Mouse (Mus musculus): ENCODE measurements at regions not wholly inside any gene's neighbourhood (a gene's known extent, or its start where the extent isn't known, plus 50 kb on each side); places are given as distances from the start of the nearest gene placed in this dataset.

DNA sequence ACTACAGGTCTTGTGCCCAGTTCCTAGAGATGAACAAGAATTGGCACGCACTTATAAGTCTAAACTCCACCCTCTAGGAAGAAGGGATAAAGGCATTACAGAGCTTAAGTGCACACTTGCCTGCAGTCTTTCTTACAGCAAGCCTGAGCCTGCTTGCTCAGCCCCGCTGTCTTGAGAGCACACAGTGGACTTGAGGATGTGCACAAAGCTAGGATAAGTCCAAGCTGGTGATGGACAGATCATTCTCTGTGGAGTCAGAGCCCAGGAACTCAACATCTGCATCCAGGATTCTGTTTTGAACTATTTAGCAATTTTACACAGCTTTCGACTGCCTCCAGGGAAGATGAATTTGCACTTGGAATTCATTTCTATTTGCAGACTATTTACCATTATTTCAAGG lies 452.8 kb upstream of the Id2 start:
- H3K27ac ChIP-seq (ENCODE audit: insufficient read depth, low read depth, low read length), result no peak overlapping the region
- H3K4me1 ChIP-seq (ENCODE audit: control insufficient read depth, insufficient read depth, low read length), result no peaks in the 10 kb centered on the region
- no peak for TF ChIP-seq POLR2A (IDR thresholded peaks at IDR 0.05; ENCODE audit: borderline replicate concordance, low read depth, low read length)
- no peak for TF ChIP-seq CTCF (IDR thresholded peaks at IDR 0.05; ENCODE audit: low read depth, low read length)
- H3K4me3 ChIP-seq (ENCODE audit: insufficient read depth, low read length), result no peak overlapping the region

DNA sequence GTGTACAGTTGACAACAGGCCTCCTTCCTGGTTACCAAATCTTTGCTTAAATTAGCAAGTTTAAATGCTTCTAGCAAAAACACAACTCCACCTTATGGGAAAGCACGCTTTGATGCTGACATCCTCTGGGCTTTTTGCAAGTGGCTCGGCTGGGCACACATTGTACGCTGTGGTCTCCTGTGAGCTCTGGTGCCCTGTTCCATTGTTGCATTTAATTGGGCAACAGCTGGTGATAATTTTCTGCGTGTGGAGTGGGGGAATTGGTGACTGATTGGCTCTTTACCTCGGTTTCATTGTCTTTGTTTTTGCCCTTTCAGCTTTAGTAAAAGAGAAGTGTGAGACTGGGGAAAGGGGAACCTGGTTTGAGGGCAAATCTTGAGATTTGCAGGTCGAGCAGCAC lies 447.3 kb upstream of the Id2 start:
- no peak overlapping the region for H3K27ac ChIP-seq (ENCODE audit: insufficient read depth, low read depth, low read length)
- no peak overlapping the region for H3K4me3 ChIP-seq (ENCODE audit: insufficient read depth, low read length)
- H3K4me1 ChIP-seq (ENCODE audit: control insufficient read depth, insufficient read depth, low read length), result no peaks in the 10 kb centered on the region
- no peak for TF ChIP-seq CTCF (IDR thresholded peaks at IDR 0.05; ENCODE audit: low read depth, low read length)
- no peak for TF ChIP-seq POLR2A (IDR thresholded peaks at IDR 0.05; ENCODE audit: borderline replicate concordance, low read depth, low read length)

DNA sequence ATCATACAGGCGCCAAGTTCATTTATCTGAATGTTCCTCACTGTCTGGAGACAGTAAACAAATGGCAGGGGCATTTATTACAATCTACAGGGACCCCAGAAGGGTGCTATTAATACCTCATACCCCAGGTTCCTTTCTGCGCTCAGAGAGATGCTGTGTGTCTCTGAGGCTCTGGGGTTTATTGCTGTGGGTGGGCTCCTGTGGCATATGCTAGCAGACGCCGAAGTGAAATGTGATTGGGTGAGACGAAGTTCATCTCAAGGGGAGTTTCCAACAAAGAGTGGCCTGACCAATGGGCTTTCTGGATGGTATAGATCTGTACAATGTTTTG lies 437.6 kb upstream of the Id2 start:
- no peak overlapping the region for H3K4me3 ChIP-seq (ENCODE audit: insufficient read depth, low read length)
- no peak overlapping the region for H3K27ac ChIP-seq (ENCODE audit: insufficient read depth, low read depth, low read length)
- TF ChIP-seq POLR2A (IDR thresholded peaks at IDR 0.05; ENCODE audit: borderline replicate concordance, low read depth, low read length) (no peak), CTCF (IDR thresholded peaks at IDR 0.05; ENCODE audit: low read depth, low read length) (no peak)
- no peaks in the 10 kb centered on the region for H3K4me1 ChIP-seq (ENCODE audit: control insufficient read depth, insufficient read depth, low read length)

DNA sequence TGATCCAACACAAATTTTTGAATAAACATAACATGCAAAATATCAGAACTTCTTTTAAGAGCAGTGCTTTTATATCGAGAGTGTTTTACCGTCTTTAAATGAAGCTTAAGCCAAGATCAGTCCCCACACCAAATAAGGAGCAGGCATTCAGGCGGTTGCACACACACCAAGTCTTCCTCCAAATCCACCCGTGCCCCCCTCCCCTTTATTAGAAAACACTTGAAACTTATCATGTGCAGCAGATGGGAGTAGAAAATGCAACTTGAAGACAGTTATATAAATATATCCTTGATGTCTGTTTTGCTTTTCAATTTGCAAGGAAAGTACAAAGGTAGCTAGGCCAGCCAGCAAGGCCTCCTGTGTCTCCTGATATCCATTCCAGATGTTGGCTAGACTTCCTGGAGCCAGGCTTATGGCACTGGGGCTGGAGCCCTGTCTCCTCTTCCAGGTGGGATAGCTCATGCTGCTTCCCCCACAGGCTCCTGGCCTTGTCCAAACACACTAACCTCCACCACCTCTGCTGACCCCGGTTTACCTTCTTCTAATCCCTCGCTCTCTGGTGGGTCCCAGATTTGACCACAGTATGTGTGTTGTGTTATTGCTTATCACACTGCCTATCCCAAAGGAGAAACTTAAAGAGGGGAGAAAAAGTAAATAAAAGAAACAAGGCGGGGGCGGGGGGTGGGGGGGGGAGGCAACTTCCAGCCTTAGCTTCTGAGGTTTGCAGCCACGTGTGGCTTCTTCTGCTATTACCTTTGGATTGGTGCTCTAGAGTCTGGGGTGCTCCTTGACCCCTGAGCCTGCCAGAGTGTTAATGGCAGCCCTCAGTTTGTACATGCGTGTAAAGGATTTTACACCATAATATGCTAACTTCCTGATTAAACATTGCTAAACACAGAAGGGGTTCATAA lies 437.0 kb upstream of the Id2 start:
- no peak overlapping the region for H3K4me3 ChIP-seq (ENCODE audit: insufficient read depth, low read length)
- no peak overlapping the region for H3K27ac ChIP-seq (ENCODE audit: insufficient read depth, low read depth, low read length)
- TF ChIP-seq CTCF (IDR thresholded peaks at IDR 0.05; ENCODE audit: low read depth, low read length) (no peak), POLR2A (IDR thresholded peaks at IDR 0.05; ENCODE audit: borderline replicate concordance, low read depth, low read length) (no peak)
- no peaks in the 10 kb centered on the region for H3K4me1 ChIP-seq (ENCODE audit: control insufficient read depth, insufficient read depth, low read length)

DNA sequence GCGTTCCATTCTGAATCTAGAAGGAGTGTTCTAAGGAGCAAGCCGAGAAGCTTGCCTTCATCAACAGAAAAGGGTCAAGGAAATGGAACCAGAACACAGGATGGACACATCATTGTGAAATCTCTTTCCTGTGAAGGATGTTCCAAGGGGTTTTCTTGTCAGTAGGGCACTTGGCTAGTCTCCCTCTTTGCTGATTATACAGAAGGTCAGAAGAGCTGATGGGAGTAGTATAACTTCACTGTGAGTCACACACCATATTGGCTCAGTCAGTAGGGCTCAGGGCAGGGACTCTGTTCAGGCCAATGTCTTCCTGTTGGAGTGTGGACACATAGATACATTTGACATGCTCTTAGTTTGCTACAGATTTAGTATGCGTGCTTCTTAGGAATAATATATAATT lies 433.5 kb upstream of the Id2 start:
- Histone ChIP-seq H3K4me3 (ENCODE audit: insufficient read depth, low read length) (no peak overlapping the region), H3K27ac (ENCODE audit: insufficient read depth, low read depth, low read length) (no peak overlapping the region), H3K4me1 (ENCODE audit: control insufficient read depth, insufficient read depth, low read length) (no peaks in the 10 kb centered on the region)
- TF ChIP-seq POLR2A (IDR thresholded peaks at IDR 0.05; ENCODE audit: borderline replicate concordance, low read depth, low read length) (no peak), CTCF (IDR thresholded peaks at IDR 0.05; ENCODE audit: low read depth, low read length) (no peak)

DNA sequence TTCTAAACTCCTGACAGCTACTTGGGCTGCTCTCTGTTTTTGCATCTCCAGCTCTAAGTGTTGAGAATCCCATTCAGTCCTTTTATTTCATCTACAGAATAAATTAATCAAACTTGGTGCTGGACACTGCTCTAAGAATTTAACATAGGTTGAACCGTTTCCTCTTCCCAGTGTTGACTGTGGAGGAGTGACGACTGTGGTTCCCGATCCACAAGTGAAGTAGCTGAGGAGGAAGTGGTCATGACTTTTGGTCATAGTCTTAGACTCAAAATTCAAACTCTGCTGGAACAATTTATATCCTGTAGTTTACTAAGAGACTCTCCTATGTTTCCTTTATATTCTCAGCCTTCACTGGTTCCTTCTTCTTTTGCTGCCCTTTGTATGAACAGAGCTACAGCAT lies 432.6 kb upstream of the Id2 start:
- Histone ChIP-seq H3K27ac (ENCODE audit: insufficient read depth, low read depth, low read length) (no peak overlapping the region), H3K4me3 (ENCODE audit: insufficient read depth, low read length) (no peak overlapping the region), H3K4me1 (ENCODE audit: control insufficient read depth, insufficient read depth, low read length) (no peaks in the 10 kb centered on the region)
- no peak for TF ChIP-seq CTCF (IDR thresholded peaks at IDR 0.05; ENCODE audit: low read depth, low read length)
- TF ChIP-seq POLR2A (IDR thresholded peaks at IDR 0.05; ENCODE audit: borderline replicate concordance, low read depth, low read length), result no peak

DNA sequence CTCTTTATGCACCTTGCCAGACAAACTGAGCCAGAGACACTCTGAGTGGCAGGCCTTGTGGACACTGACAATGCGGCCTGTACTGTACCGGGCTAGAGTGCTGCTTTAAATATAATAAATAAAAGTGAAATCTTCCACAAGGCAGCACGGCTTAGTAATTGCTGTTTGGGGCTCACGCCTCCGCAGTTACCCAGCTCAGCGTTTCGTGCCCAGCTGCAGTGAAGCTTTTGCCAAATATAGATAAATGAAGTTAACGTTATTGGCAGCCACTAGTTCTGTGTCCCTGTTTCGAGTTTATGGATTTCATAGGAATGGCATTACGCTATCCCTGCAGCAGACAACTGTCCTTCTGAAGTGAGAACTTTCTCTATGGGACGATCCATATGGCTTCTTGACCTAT lies 429.7 kb upstream of the Id2 start:
- no peak for TF ChIP-seq POLR2A (IDR thresholded peaks at IDR 0.05; ENCODE audit: borderline replicate concordance, low read depth, low read length)
- TF ChIP-seq CTCF (IDR thresholded peaks at IDR 0.05; ENCODE audit: low read depth, low read length), result no peak
- Histone ChIP-seq H3K27ac (ENCODE audit: insufficient read depth, low read depth, low read length) (no peak overlapping the region), H3K4me3 (ENCODE audit: insufficient read depth, low read length) (no peak overlapping the region), H3K4me1 (ENCODE audit: control insufficient read depth, insufficient read depth, low read length) (no peaks in the 10 kb centered on the region)

DNA sequence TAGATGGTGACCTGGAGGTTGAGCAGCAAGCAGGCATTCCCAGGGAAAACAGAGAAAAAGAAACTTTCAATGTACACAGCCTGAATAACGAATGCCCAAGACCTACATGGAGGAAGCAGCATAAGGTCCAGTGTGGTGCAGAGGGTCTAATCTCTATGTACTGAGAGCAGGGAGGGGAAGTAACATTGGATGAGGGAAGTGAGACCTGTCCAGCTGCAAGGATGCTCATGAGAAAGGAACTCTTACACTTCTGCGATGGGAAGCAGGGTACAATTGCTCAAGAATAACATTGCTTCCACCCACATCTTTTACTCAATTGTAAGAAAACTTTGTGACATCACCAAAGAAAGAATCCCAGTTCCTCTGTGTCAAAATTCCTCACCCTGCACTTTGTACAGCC lies 419.8 kb upstream of the Id2 start:
- Histone ChIP-seq H3K27ac (ENCODE audit: insufficient read depth, low read depth, low read length) (no peak overlapping the region), H3K4me3 (ENCODE audit: insufficient read depth, low read length) (no peak overlapping the region), H3K4me1 (ENCODE audit: control insufficient read depth, insufficient read depth, low read length) (no peaks in the 10 kb centered on the region)
- TF ChIP-seq POLR2A (IDR thresholded peaks at IDR 0.05; ENCODE audit: borderline replicate concordance, low read depth, low read length) (no peak), CTCF (IDR thresholded peaks at IDR 0.05; ENCODE audit: low read depth, low read length) (no peak)

DNA sequence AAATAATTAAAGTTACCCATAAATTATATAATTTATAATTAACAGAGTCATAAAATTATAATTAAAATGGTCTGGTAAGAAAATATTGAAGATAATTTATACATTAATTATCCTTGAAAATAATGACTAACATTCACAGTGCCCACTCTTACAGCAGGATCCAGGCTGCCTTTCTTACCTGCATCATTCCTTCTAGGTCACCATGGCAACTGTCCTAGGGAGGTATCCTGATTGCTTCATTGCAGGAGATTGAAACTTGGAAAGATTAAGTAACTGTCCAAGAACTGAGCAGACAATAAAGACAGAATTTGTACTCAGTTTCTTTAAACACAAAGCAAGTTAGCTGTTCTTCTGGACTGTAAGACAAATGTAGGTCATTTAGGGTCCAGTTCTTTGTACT lies 416.7 kb upstream of the Id2 start:
- TF ChIP-seq CTCF (IDR thresholded peaks at IDR 0.05; ENCODE audit: low read depth, low read length), result no peak
- no peak for TF ChIP-seq POLR2A (IDR thresholded peaks at IDR 0.05; ENCODE audit: borderline replicate concordance, low read depth, low read length)

DNA sequence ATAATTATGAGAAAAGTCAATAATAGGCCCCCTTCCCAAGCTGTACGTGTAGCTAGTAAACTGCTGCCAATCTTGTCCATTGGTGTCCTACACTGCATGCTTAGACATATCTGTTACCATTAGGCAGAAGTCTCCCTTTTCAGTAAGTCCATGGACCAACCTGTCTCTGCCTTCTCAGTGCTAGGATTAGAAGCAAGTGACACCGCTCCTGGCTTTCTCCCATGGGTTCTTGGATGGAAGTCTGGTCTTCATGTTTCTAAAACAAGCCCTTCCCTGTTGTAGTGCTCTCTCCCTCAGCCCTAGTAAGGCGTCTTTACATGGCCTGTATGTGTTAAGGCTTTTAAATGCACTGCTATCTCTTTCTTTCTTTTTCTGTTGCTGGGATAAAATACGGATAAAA lies 412.7 kb upstream of the Id2 start:
- H3K4me3 ChIP-seq (ENCODE audit: insufficient read depth, low read length), result no peak overlapping the region
- H3K4me1 ChIP-seq (ENCODE audit: control insufficient read depth, insufficient read depth, low read length), result no peaks in the 10 kb centered on the region
- TF ChIP-seq CTCF (IDR thresholded peaks at IDR 0.05; ENCODE audit: low read depth, low read length), result no peak
- TF ChIP-seq POLR2A (IDR thresholded peaks at IDR 0.05; ENCODE audit: borderline replicate concordance, low read depth, low read length), result no peak
- H3K27ac ChIP-seq (ENCODE audit: insufficient read depth, low read depth, low read length), result no peak overlapping the region

More for the DNA sequence above, 416.7 kb upstream of the Id2 start:
- Histone ChIP-seq H3K4me3 (ENCODE audit: insufficient read depth, low read length) (no peak overlapping the region), H3K27ac (ENCODE audit: insufficient read depth, low read depth, low read length) (no peak overlapping the region), H3K4me1 (ENCODE audit: control insufficient read depth, insufficient read depth, low read length) (no peaks in the 10 kb centered on the region)

Measured in bone marrow macrophage, adult 2 months (primary cell).